In the genomic region with DNA sequence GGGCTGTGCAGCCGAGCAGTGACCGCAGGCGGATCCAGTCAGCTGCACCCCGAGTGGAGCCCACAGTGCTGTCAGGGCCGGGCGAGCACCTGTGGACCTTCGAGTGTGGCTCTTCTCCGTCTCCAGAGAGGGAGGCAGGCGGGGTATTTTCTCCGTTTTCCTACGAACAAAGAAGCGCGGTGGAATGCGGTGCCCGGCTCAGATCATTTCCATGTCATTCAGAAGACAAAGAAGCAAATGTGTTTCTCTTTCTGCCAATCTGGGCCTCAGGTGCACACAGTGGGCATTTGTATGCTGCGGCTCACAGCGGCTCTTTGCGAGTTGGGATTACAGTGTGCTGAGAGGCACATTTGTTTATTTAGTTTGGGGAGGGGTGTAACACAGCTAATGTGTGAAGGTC, we compare ENCODE assay signal across 17 mouse cellular contexts.
DNase-seq lines count a peak whose midpoint lies in the region; ATAC-seq lines count a peak whose summit lies in the region.
"Had no signal": no experiment of that assay in that cellular context is flagged by ENCODE, and none has a peak within 500 bp of the region (broad histone marks: within the 10 kb centered on the region; RNA-seq: fewer than 3 reads in every experiment).

No protein-coding gene starts in this region.

- H3K27ac ChIP-seq in midbrain, embryonic 11.5 days (ENCODE audit: low read depth, low read length), result no peak overlapping the region
- H3K27ac ChIP-seq in heart, embryonic 11.5 days (ENCODE audit: low read depth, low read length), result no peak overlapping the region
- H3K27ac ChIP-seq: forebrain, embryonic 12.5 days; heart, embryonic 10.5 days had no signal

- no peaks in the 10 kb centered on the region for H3K27me3 ChIP-seq in midbrain, embryonic 11.5 days (ENCODE audit: control insufficient read depth, insufficient read depth, low read length)
- H3K27me3 ChIP-seq in heart, embryonic 11.5 days (ENCODE audit: control insufficient read depth, insufficient read depth, low read length), result no peaks in the 10 kb centered on the region

- WGBS in midbrain, embryonic 11.5 days, result 43% methylated on average over 18 of the region's 18 CpGs
- 62% methylated on average over 18 of the region's 18 CpGs for WGBS in heart, embryonic 11.5 days (ENCODE audit: insufficient replicate concordance)

- no peaks in the 10 kb centered on the region for H3K4me1 ChIP-seq in midbrain, embryonic 11.5 days (ENCODE audit: control insufficient read depth, insufficient read depth, low read length)
- no peaks in the 10 kb centered on the region for H3K4me1 ChIP-seq in heart, embryonic 11.5 days (ENCODE audit: control insufficient read depth, insufficient read depth, low read length)

- no peaks in the 10 kb centered on the region for H3K36me3 ChIP-seq in midbrain, embryonic 11.5 days (ENCODE audit: control insufficient read depth, insufficient read depth, low read length)
- no peaks in the 10 kb centered on the region for H3K36me3 ChIP-seq in heart, embryonic 11.5 days (ENCODE audit: control insufficient read depth, insufficient read depth, low read length)
- H3K36me3 ChIP-seq: forebrain, embryonic 12.5 days; heart, embryonic 10.5 days had no signal

- no peak for ATAC-seq in midbrain, embryonic 11.5 days (ENCODE audit: low FRiP score)
- no peak for ATAC-seq in heart, embryonic 11.5 days (replicated peaks; ENCODE audit: insufficient number of reproducible peaks, low FRiP score, low TSS enrichment)

- no peak overlapping the region for H3K4me3 ChIP-seq in midbrain, embryonic 11.5 days (ENCODE audit: low read depth, low read length)
- no peak overlapping the region for H3K4me3 ChIP-seq in heart, embryonic 11.5 days (ENCODE audit: low read depth, low read length)
- H3K4me3 ChIP-seq: forebrain, embryonic 12.5 days; heart, embryonic 10.5 days had no signal

- H3K9me3 ChIP-seq in midbrain, embryonic 11.5 days (ENCODE audit: control insufficient read depth, low read length), result no peaks in the 10 kb centered on the region
- H3K9me3 ChIP-seq in heart, embryonic 11.5 days (replicated peaks; ENCODE audit: control insufficient read depth, low read length), result no peaks in the 10 kb centered on the region
- H3K9me3 ChIP-seq: forebrain, embryonic 12.5 days; heart, embryonic 10.5 days had no signal

- DNase-seq in retina, postnatal 1 day, result peak; percentile 10
- DNase-seq in retina, embryonic 14.5 days (ENCODE audit: low spot score), result no peak
- peak; percentile 10 for DNase-seq in embryo, embryonic 9.5 days (ENCODE audit: extremely low spot score)
- DNase-seq in midbrain, embryonic 11.5 days (ENCODE audit: low spot score, missing footprints), result peak; percentile 86
- DNase-seq in cerebellum, postnatal 25 days, result no peak
- no peak for DNase-seq in lung, adult 18-20 months
- DNase-seq: adrenal gland, postnatal 10 days; cerebellum, adult 18-20 months; gastrocnemius, postnatal 36 days; heart, postnatal 14 days; layer of hippocampus, postnatal 36 days; liver; lung, adult 2 months; lung, postnatal 4 days had no signal

- H3K4me2 ChIP-seq in midbrain, embryonic 11.5 days, result no peak overlapping the region
- no peak overlapping the region for H3K4me2 ChIP-seq in heart, embryonic 11.5 days
- H3K4me2 ChIP-seq: forebrain, embryonic 12.5 days had no signal

- H3K9ac ChIP-seq in midbrain, embryonic 11.5 days (ENCODE audit: low read length), result no peak overlapping the region; the same call in 1 of the 2 replicates
- H3K9ac ChIP-seq in heart, embryonic 11.5 days (ENCODE audit: low read depth, low read length), result no peak overlapping the region
- H3K9ac ChIP-seq: forebrain, embryonic 12.5 days had no signal

Comparison
In these comparisons a context has a peak if more than half of its experiments do, and no peak if none do; other contexts are left out.
1. DNase-seq: peak in retina, postnatal 1 day (single experiment), embryo, embryonic 9.5 days (single experiment) and midbrain, embryonic 11.5 days (single experiment); none in retina, embryonic 14.5 days (single experiment), cerebellum, postnatal 25 days (0 of 2) and lung, adult 18-20 months (0 of 2).